Mouse (Mus musculus): ENCODE measurements around the gene Cped1. TPM values are rescaled to one million over a fixed set of nuclear protein-coding genes. Genes with fewer than 3 reads are reported as not detected.
A peak's percentile ranks its signal among the peaks of the same experiment; 100 is the strongest.
"Not testable (repeated sequence)": the region's sequence is repeated elsewhere in the genome, so short reads cannot be mapped to it uniquely, and the experiment has no call there.

Gene Cped1
- total RNA-seq, 2 experiments from 2014 or later = 0.22 to 0.99 TPM

DNA sequence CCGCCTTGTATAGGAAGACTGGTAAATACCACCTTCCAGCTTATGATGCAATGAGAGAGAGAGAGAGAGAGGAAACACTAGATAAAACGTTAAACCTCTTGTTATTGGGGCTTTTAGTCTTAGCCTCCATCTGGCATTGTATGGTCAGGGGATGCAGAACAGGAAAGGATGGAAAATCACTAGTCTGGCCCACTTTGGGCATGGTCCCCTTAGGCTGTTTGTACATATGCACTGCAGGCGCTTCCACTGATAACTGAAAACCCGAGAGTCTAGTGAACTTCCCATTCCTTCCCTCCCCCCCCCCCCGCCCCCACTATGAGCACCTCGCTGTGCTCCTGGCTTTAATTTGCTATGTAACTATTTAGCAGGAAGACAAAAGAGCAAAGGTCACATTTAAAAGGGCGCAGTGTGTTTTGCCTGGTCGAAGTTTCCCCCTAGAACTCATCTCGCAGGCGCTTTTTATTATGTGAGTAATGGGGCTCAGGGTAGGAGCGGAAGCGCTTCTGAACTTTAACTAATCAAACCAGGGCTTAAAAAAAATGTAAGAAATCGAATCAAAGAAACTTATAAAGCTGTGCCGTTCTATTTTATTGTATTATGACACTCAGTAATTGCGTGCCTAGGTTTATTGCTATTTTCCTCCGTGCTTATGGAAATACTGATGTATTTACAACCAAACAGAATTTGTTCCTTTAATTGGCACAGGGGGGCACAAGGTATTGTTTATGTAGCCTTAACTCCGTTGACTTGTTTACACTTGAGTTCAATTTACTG is 40.1 kb downstream of the Cped1 start:
- ATAC-seq (ENCODE audit: poor library complexity, severe bottlenecking) = peak; percentile 70

GRCm38 (mm10) chr6:22026358-22026673 is 40.6 kb downstream of the Cped1 start:
- no peak for ATAC-seq (ENCODE audit: poor library complexity, severe bottlenecking)

GRCm38 (mm10) chr6:22026761-22027594 is 41.3 kb downstream of the Cped1 start:
- ATAC-seq (ENCODE audit: poor library complexity, severe bottlenecking) = no peak

DNA sequence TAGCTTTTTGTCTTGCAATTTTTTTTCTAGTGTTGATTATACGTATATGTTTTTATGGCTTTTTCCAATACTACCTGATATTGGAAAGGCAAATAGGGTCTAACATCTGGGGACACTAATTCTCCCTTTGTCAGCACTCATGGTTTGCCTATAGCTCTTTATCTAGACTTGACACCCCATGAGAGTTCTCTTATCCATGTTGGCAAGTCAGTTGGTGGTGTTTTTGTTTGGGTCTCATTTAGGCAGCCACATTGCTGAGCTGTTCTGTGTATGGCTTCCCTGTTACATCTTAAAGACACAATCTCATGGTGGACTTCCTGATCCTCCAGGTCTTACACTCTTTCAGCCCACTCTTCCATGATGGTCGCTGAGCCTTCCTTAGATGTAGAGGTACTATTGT is 42.1 kb downstream of the Cped1 start:
- ATAC-seq (ENCODE audit: poor library complexity, severe bottlenecking) = no peak

DNA sequence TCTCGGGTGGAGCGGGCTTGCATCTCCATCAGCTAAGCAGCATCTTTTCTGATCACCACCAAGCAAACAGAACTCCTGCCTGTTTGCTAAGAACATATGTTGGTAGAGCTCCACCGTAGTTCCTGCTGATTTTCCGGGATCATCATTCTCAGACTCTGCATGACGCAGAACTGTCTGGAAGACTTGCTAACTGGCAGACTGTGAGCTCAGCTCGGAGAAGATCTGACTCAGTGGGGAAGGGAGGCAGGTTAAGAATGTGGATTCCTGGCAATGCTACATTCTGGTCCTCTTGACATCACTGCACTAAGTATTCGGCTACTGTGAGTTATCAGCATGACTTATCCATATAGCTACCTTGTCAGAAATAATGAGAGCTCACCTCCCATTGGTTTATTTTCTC is 44.7 kb downstream of the Cped1 start:
- ATAC-seq (ENCODE audit: poor library complexity, severe bottlenecking) = no peak

DNA sequence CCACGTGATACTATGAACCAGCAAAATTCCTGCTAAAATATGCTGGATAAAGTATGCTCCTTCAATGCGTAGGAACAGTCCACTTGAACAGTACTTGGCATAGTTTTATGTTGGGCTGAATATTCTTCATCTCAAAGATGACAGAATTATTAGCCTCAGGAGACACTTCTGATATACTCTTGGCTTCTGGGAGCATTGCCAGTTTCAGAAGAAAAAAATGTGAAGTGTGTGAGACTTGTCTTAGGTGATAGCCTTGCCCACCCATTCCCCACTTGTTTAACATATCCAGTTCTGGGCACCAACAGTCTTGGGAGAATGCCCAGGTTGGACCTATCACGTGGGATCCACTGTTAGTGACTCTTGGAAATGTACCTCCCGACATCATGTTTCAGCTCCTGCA is 47.5 kb downstream of the Cped1 start:
- no peak for ATAC-seq (ENCODE audit: poor library complexity, severe bottlenecking)

DNA sequence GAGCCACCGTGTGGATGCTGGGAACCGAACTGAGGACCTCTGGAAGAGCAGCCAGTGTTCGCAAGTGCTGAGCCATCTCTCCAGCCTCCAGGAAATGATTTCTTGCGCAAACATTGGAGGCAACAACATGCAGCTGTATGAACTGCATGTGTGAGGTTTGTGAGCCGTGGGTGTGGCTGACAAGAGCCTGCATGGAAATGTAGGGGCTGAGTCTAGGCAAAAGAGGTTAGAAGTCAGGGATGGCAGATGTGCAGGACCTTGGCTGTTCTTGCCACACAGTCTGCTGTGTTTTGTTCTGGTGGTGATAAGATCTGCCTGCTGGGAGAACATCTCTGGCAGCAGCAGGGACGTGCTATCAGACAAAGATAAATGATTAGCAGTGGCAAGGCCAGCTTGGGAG is 49.7 kb downstream of the Cped1 start:
- peak; percentile 33; the same call in 1 of the 2 replicates for ATAC-seq (ENCODE audit: poor library complexity, severe bottlenecking)

DNA sequence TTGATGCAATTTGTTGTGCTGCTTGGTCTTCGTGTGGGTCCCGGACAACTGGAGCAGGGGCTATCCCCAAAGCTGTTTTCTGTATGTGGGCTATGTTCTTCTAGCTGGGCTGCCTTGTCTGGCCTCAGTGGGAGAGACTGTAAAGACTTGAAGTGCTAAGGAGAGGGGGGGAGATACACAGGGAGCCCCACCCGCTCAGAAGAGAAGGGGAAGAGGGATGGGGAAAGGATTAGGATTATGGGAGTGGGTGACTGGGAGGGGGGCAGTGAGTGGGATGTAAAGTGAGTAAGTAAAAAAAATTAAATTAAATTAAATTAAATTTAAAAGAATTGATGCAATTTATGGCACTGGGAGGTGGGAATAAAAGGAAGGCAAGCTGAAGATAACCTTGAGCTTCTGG is 50.2 kb downstream of the Cped1 start:
- ATAC-seq (ENCODE audit: poor library complexity, severe bottlenecking) = no peak

DNA sequence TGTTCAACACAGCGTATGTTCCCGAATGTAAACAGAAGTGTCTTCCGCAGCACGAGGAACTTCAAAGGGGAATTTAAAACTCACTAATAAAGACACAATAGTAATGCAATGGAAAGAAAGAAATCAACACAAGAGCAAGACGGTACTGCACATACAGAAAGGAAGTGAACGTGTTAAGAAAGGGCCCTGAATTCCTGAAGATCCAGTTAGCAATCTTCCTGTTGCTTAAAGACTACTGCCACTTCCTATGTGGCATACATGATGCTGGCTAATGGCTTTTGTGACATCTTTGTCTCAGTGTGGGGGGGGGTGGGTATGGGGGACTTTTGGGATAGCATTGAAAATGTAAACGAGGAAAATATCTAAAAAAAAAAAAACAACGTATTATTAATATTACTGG is 50.7 kb downstream of the Cped1 start:
- ATAC-seq (ENCODE audit: poor library complexity, severe bottlenecking) = peak; percentile 49

DNA sequence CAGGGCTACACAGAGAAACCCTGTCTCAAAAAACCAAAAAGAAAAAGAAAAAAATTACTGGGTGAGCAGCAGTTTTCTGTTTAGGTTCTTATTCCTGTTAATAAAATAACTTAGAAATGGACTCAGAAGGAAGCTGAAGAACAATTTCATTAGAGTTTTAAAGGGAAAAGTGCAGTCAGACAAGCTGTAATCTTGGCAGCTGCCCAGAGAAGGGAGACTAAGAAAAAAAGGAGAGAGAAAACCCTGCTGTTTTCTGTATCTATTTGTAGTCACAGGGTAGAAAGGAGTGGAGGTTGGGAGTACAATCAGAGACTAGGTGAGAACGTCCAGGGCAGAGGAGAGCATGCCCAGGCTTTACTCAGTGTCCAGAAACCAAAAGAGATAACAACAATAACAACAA is 51.2 kb downstream of the Cped1 start:
- no peak for ATAC-seq (ENCODE audit: poor library complexity, severe bottlenecking)

DNA sequence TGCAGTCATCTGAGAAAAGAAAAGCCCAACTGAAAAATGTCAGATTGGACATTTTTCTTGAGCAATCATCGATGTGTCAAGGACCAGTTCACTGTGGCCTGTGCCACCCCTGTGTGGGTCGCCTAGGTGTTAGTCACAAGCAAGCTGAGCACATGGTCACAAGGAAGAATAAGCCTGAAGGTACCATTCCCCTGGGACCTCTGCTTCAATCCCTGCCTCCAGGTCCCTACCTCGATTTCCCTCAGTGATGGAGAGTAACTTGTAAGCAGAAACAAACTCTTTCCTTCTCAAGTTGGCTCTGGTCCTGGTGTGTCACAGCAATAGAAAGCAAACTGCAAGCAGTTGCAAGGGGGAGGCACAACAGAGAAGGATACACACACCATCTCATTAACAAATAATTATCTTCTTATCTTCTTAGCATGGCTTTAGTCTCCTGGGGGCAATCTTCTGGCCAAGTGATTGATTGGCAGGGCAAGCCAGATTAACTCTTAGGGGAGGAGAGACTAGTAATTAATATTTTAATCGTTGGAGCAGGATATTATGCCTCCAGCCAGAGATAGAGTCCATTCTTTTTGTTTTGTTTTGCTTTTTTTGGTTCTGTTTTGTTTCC is 51.8 kb downstream of the Cped1 start:
- no peak for ATAC-seq (ENCODE audit: poor library complexity, severe bottlenecking)

GRCm38 (mm10) chr6:22039666-22040065 is 54.0 kb downstream of the Cped1 start:
- not testable (repeated sequence) for ATAC-seq (ENCODE audit: poor library complexity, severe bottlenecking)

DNA sequence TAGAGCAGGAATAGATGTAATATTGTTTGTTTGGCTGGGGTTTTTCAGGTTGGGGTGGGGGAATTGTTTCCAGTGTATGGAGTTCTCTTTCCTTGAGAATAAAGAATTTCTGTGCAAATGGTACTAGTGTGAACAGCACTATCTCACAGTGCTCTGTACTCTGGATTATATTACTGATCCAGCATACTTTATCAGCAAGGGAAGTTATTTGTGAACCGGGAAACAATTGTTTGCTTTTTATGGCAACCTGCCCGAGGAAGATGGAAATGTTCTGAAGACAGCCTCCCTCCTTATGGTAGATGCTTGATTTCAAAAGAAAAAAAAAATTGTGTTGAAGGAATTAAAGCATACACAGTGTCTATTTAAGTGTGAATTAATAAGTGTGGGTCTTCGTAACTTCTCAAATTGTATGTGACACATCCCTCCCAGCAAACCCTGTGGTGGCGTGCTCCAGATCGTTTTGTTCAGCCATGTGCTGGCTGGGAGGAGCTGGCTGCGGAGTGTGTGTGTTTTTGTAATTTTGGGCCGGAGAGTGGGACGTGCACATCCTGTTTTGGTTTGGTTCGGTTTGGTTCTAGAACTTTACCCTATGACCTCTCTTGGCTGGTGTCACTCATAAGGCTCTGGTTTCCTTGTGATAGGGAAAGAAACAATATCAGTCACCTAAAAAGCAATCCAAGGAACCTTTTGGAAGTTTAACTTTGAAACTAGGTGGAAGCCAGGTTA is 59.3 kb downstream of the Cped1 start:
- no peak for ATAC-seq (ENCODE audit: poor library complexity, severe bottlenecking)

DNA sequence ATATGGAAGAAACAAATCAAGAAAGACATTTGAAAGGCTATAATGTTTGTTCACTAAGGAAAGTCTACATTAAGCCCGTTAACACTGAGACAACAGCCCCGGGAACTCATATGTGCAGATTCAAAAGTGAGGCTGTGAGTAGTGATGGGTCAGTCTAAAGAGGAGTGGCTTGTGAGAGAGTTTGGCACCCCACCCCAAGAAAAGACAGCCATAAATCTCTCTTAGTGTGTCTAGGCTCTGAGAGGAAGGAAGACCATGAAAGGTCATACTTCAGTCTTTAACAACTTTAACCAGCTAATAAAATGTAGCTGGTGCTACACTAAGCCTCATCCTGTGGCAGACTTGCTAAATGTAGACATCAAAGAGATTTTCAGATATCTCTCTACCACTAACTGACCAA is 61.4 kb downstream of the Cped1 start:
- ATAC-seq (ENCODE audit: poor library complexity, severe bottlenecking) = no peak

DNA sequence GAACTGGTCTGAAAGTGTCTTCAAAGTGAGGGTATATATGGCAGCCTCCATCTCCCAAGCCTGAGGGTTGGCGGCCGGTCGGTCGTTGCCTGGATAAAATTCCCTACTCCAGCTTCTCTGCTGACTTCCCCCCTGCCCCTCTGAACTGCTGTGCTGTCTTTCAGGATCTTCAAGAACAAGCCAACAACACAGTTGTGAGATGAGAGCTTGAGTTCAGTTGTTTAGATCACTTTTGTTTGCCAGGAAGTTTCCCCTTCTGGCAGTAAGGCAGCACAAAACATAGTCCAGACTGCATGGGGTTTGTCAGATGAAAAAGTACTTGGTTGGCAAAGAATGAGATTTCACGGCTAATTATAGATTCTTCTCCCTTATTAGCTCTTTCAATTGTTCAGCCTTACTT is 63.4 kb downstream of the Cped1 start:
- ATAC-seq (ENCODE audit: poor library complexity, severe bottlenecking) = no peak

DNA sequence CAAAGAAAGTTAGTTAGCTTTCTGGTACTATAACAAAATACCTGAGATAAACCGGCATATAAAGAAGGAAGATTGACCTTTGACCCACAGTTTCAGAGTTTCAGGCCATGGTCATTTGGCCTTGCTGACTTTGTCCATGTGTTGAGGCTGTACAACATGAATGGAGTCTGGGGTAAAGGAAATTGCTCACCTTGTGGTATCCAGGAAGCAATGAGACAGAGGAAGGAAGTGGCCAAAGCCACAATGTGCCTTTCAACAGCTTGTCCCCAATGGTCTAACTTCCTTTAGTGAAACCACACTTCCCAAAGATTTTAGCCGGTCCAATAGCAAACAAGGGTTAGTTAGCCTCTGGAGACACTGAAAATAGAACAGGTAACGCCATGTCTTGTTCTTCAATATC is 65.8 kb downstream of the Cped1 start:
- peak; percentile 88 for ATAC-seq (ENCODE audit: poor library complexity, severe bottlenecking)

- peak; percentile 85 for ATAC-seq (ENCODE audit: poor library complexity, severe bottlenecking)
These were observed 67.3 kb downstream of the Cped1 start for GRCm38 (mm10) chr6:22053014-22053413.

DNA sequence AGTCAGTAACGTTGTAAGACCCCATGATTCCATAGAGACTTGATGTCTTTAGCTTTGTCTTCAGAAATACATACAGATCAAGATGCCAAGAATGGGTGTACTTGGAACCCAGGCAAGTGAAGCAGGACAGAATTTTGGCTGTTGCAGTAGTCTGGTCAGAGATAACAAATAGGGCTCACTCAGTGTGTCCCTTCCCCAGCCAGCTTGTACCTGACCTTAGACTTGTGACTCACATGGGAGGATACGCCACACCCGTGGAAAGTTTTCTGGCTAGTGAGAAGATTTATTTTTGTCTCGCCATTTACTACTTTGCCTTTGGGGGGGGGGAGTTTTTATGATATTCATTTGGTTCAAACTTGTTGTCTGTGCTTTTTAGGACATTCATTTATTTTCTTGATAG is 78.6 kb downstream of the Cped1 start:
- no peak for ATAC-seq (ENCODE audit: poor library complexity, severe bottlenecking)

- ATAC-seq (ENCODE audit: poor library complexity, severe bottlenecking) = no peak
These were observed 85.0 kb downstream of the Cped1 start for GRCm38 (mm10) chr6:22070603-22071322.

GRCm38 (mm10) chr6:22071323-22071840 is 85.7 kb downstream of the Cped1 start:
- ATAC-seq (ENCODE audit: poor library complexity, severe bottlenecking) = peak; percentile 70

Measured in megakaryocyte, adult 5-6 weeks (primary cell).